Mouse (Mus musculus): ENCODE measurements around the gene Setdb1. TPM values are rescaled to one million over a fixed set of nuclear protein-coding genes. Genes with fewer than 3 reads are reported as not detected.

Setdb1 gene
- polyA plus RNA-seq, 1 experiment from 2014 or later: 7.5 TPM

DNA sequence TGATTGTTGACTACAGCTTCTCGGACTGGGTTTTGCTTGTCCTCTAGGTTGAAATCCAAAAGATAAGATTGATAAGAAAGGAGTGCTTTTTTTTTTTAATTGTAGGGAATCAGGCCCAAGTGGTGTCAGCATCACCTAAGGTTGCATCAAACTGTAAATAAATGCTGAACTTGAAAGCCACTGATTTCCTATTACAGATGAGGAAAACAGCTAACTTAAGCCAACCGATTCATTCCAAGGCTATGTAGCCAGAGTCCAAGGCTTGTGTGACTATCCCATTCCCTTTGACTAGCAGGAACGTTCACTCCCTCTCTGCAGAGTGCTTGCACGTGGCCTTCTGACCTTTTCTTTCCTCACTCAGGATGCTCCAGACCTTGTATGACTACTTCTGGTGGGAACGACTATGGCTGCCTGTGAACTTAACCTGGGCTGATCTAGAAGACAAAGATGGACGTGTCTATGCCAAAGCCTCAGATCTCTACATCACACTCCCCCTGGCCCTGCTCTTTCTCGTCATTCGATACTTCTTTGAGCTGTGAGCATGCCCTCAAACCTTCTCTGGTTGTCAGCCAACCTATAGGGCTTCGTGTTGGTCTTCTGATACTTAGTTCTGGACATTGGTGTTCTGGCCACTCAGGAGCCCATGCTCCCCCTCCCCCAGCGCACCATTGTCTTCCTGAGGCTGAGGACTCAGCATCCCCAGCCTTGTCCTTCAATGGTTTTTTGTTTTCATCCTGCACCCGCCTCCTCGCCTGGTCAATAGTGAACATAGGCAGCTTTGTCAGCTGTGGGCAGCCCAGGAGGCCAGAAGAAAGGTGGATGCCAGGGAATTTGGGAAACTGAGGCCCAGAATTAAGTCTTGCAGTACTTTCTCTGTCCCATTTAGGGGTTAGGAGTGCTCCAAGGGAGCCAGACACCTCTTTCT lies 37.0 kb downstream of the Setdb1 start:
- Histone ChIP-seq H3K9ac (ENCODE audit: low read depth, low read length) (no peak overlapping the region), H3K4me1 (replicated peaks; ENCODE audit: control insufficient read depth, insufficient read depth, low read length) (peaks cover 15% of the 10 kb centered on the region; the same call in 1 of the 2 replicates), H3K27ac (ENCODE audit: low read depth, low read length) (no peak overlapping the region), H3K9me3 (ENCODE audit: control insufficient read depth) (no peaks in the 10 kb centered on the region), H3K4me3 (ENCODE audit: low read depth, low read length) (no peak overlapping the region), H3K36me3 (ENCODE audit: control insufficient read depth, insufficient read depth) (peaks cover 53% of the 10 kb centered on the region), H3K4me2 (replicated peaks; ENCODE audit: low read depth) (no peak overlapping the region), H3K27me3 (replicated peaks; ENCODE audit: control insufficient read depth, insufficient read depth, low read length) (no peaks in the 10 kb centered on the region)
- WGBS: 72% methylated on average over 12 of the region's 12 CpGs
- ATAC-seq: no peak
- TF ChIP-seq CTCF (IDR thresholded peaks at IDR 0.05; ENCODE audit: low read depth): no peak

DNA sequence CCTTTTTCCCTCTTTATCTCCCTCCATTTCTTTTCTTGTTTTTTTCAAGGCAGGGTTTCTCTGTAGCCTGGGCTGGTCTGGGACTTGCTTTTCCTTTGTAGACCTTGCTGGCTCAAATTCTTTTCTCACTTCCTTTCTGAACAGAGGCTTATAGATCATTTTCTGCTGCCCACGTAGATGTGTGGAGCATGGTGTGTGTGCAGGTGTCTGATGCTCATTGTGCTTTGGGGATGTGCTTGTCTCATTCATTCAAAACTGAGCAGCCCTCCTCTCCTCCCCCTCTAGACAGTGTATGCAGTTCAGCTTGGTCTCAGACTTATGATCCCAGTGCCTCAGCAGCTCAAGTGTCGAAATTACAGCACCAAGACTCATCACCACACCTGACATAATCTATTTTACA lies 37.9 kb downstream of the Setdb1 start:
- Histone ChIP-seq H3K9ac (ENCODE audit: low read depth, low read length) (no peak overlapping the region), H3K27me3 (replicated peaks; ENCODE audit: control insufficient read depth, insufficient read depth, low read length) (no peaks in the 10 kb centered on the region), H3K9me3 (ENCODE audit: control insufficient read depth) (no peaks in the 10 kb centered on the region), H3K27ac (ENCODE audit: low read depth, low read length) (peak overlapping the region; percentile 62; the same call in 1 of the 2 replicates), H3K4me2 (replicated peaks; ENCODE audit: low read depth) (peak overlapping the region; percentile 17; the same call in 1 of the 2 replicates), H3K4me1 (replicated peaks; ENCODE audit: control insufficient read depth, insufficient read depth, low read length) (peaks cover 15% of the 10 kb centered on the region; the same call in 1 of the 2 replicates), H3K36me3 (ENCODE audit: control insufficient read depth, insufficient read depth) (peaks cover 45% of the 10 kb centered on the region), H3K4me3 (ENCODE audit: low read depth, low read length) (no peak overlapping the region)
- no peak for ATAC-seq
- TF ChIP-seq CTCF (IDR thresholded peaks at IDR 0.05; ENCODE audit: low read depth): no peak
- WGBS: 37% methylated on average over 2 of the region's 2 CpGs

DNA sequence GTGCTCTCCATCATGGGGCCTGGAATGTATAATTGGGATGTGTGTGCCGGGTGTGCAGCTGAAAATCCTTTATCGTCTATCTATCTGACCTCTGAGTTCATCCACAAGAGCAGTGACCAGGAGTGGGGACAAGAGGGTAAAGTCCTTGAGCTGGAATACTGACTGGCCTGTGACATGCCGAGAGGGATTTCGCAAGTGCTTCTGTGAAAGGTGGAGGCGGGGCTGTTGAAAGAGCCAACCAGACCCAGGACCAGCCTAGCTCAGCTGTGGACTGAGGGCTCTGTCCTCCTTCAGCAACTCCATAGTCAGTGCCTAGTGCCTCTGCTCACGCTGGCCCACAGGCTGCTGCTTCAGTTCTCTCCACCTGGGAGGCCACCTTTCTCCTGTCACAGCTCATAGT lies 38.5 kb downstream of the Setdb1 start:
- WGBS: 18% methylated on average over 6 of the region's 6 CpGs
- Histone ChIP-seq H3K4me2 (replicated peaks; ENCODE audit: low read depth) (0 out of 2 replicates have a peak overlapping the region, but pooled peaks have one; percentile 17), H3K9me3 (ENCODE audit: control insufficient read depth) (no peaks in the 10 kb centered on the region), H3K36me3 (ENCODE audit: control insufficient read depth, insufficient read depth) (peaks cover 39% of the 10 kb centered on the region), H3K27me3 (replicated peaks; ENCODE audit: control insufficient read depth, insufficient read depth, low read length) (no peaks in the 10 kb centered on the region), H3K4me1 (replicated peaks; ENCODE audit: control insufficient read depth, insufficient read depth, low read length) (peaks cover 13% of the 10 kb centered on the region; the same call in 1 of the 2 replicates), H3K9ac (ENCODE audit: low read depth, low read length) (no peak overlapping the region), H3K4me3 (ENCODE audit: low read depth, low read length) (no peak overlapping the region), H3K27ac (ENCODE audit: low read depth, low read length) (peak overlapping the region; percentile 62)
- peak; percentile 62 for ATAC-seq
- TF ChIP-seq CTCF (IDR thresholded peaks at IDR 0.05; ENCODE audit: low read depth): no peak

DNA sequence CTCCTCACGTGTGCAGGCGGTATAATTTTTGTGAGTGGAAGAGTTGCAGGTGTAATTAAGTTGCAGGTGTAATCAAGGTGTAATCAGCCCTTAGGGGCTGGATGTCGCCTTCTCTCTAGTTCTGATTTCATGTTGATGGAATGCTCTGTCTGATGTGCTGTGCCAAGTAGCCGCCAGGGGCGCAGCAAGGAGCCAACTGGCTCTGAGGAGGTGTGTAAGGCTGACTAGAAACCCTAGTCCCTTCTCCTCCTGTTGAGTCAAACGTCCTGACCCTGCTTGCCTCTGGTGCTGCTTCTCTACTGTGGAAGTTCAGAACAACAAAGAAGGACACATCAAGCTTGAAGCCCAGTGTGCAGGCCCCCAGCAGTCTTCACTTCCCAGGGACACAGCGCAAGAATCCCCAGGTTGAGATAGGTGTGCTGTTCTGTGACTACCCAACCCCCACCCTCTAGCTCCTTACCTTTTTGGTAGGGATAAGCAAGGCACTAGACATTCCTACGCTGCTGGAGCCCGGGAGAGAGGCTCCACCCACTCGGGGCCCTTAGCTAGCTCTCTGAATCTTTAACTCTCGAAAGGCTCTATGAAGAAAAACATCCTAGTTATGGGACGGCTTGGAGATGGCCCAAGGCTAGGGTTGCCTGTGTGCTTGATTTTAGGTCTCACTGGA lies 39.5 kb downstream of the Setdb1 start:
- Histone ChIP-seq H3K4me2 (replicated peaks; ENCODE audit: low read depth) (peak overlapping the region; percentile 54), H3K9me3 (ENCODE audit: control insufficient read depth) (no peaks in the 10 kb centered on the region), H3K9ac (ENCODE audit: low read depth, low read length) (no peak overlapping the region), H3K36me3 (ENCODE audit: control insufficient read depth, insufficient read depth) (peaks cover 30% of the 10 kb centered on the region), H3K4me3 (ENCODE audit: low read depth, low read length) (0 out of 2 replicates have a peak overlapping the region, but pooled peaks have one; percentile 1), H3K4me1 (replicated peaks; ENCODE audit: control insufficient read depth, insufficient read depth, low read length) (peaks cover 13% of the 10 kb centered on the region; the same call in 1 of the 2 replicates), H3K27ac (ENCODE audit: low read depth, low read length) (peak overlapping the region; percentile 72), H3K27me3 (replicated peaks; ENCODE audit: control insufficient read depth, insufficient read depth, low read length) (no peaks in the 10 kb centered on the region)
- 12% methylated on average over 12 of the region's 12 CpGs for WGBS
- TF ChIP-seq CTCF (IDR thresholded peaks at IDR 0.05; ENCODE audit: low read depth): peak; percentile 85
- no peak for ATAC-seq

DNA sequence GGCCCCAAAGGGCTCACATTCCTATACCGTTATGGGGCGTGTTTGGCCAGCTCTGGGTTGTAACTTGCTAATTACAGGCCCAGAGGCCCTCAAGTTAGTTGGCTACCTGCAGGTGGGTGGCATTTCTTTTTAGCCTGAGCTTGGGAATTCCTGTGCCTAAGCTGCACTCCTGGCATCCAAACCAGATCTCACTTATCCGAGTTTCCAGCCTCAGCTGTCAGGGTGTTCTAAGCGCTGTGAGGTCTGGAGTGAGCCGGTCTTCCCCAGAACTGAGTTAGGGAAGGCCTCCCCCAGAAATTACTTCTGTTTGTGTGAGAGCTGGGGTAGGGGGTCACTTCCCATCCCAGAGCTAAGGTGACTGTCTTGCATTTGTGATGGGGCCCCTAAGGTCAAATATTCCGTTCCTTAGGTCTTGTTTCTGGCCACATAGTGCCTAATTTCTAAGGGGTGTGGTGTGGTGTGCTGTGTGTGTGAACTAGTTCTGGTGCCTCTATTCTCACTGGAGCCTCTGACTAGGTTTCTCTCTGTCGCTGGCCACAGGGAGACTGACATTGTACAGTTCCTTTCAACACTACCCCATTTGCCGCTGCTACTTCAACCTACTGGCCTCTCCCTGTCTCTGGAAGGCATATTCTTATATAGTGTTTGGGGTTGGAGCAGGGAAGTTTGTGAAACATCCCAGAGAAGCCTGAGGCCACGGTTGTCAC lies 41.0 kb downstream of the Setdb1 start:
- no peaks in the 10 kb centered on the region for H3K9me3 ChIP-seq (ENCODE audit: control insufficient read depth)
- WGBS: 12% methylated on average over 9 of the region's 9 CpGs
- H3K36me3 ChIP-seq (ENCODE audit: control insufficient read depth, insufficient read depth): peaks cover 15% of the 10 kb centered on the region
- ATAC-seq: peak; percentile 7; the same call in 1 of the 2 replicates
- peak overlapping the region; percentile 85 for H3K9ac ChIP-seq (ENCODE audit: low read depth, low read length)
- peak overlapping the region; percentile 82 for H3K4me2 ChIP-seq (replicated peaks; ENCODE audit: low read depth)
- peak overlapping the region; percentile 87 for H3K4me3 ChIP-seq (ENCODE audit: low read depth, low read length)
- no peak for TF ChIP-seq CTCF (IDR thresholded peaks at IDR 0.05; ENCODE audit: low read depth)
- peaks cover 13% of the 10 kb centered on the region; the same call in 1 of the 2 replicates for H3K4me1 ChIP-seq (replicated peaks; ENCODE audit: control insufficient read depth, insufficient read depth, low read length)
- no peaks in the 10 kb centered on the region for H3K27me3 ChIP-seq (replicated peaks; ENCODE audit: control insufficient read depth, insufficient read depth, low read length)
- peak overlapping the region; percentile 87 for H3K27ac ChIP-seq (ENCODE audit: low read depth, low read length)
